Mouse (Mus musculus) c-Kit-positive CD71-positive TER-119-positive erythroid progenitor cells, embryonic 14.5 days (primary cell): ENCODE data around the gene Serpinb8.

Experiments
- DNase-seq: peaks from one replicate; pipeline ENCODE4 v3.0.0-alpha.2; 2013; ENCODE audit warnings: low spot score

Serpinb8 gene

DNA sequence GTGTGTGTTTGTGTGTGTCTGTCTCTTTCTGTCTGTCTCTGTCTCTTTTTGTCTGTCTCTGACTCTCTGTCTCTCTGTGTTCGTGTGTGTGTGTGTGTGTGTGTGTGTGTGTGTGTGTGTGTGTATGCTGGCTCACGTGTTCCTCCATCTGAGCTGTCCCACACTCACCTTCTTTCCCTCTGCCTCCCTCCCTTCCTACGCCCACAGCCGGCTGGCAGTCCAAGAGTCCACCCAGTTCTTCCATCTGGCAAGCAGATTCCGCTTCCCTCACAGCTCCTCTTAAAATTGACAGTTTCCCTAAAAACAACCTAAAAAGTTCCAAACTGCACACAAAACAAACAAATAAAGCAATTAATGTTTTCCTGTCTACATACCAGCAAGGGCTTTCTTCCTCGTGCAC is 55.3 kb downstream of the Serpinb8 start:
- no peak for DNase-seq

DNA sequence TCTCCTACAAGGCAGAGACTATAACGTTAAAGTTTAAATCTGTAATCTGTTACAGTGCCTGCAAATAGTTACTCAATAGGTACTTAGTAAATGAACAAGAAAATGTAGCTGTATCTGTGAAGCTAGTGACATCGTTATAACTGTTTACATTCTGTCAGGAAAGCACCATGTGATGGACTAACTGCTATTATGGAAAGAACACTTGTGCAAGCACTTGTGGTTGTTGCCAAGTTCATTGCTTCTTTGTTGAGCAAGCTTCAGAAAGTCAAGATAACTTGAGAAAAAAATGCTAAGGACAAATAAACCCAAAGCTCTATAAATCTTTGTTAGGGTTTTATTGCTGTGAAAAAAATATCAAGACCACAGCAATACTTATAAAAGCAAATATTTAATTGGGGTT is 67.9 kb downstream of the Serpinb8 start:
- no peak for DNase-seq
